Mouse (Mus musculus) urinary bladder, postnatal 14 days (tissue): ENCODE data around the gene Aqp3.

ENCODE experiments used
- DNase-seq: peaks from one replicate; pipeline ENCODE4 v3.0.0; 2021; ENCODE audit warnings: low spot score

Gene Aqp3

GRCm38 (mm10) chr4:41097871-41098576 is at the start of gene Aqp3:
TSS of gene Aqp3 (minus strand) at chr4:41098183.
- peak; percentile 83 for DNase-seq

DNA sequence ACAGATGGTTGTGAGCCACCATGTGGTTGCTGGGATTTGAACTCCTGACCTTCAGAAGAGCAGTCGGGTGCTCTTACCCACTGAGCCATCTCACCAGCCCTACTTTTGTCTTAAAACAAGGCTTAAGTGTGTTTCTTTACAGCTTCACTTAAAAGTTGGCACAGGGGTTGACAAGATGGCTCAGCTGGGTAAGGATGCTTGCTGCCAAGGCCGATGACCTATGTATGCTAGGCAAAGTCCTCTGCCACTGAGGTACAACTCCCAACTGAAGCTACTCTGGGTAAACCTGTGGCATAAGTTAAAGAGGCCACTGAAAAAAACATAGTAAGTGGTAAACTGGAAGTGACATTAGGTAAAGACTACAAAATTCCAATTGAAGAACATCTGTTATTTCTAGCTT is 44.6 kb upstream of the Aqp3 start:
- DNase-seq = no peak

- no peak for DNase-seq
These were observed 42.3 kb upstream of the Aqp3 start for GRCm38 (mm10) chr4:41140174-41140875.

DNA sequence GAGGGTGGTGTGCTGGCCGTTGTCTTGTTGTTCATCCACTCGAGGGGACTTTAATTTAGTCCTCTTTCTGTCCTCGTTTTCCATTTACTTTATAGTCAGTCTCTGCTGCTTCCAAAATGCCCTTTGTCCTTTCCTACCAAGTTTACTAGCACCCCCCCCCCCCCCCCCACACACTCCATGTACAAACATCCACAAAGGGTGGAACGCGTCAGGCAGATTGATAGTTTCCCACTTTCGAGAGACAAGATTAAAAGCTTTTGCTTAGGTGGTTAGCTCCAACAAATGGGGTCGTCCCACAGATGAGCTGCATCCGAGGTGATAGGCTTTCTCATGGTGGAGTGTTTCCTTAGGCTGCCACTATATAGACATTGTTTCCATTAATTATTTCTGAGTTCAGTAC is 38.8 kb upstream of the Aqp3 start:
- no peak for DNase-seq

- DNase-seq = no peak
These were observed 38.4 kb upstream of the Aqp3 start for GRCm38 (mm10) chr4:41136454-41136805.

- peak; percentile 62 for DNase-seq
These were observed 37.9 kb upstream of the Aqp3 start, which contains the start of gene Ube2r2 for GRCm38 (mm10) chr4:41135711-41136453. TSS of gene Ube2r2 (plus strand) at chr4:41135743.

GRCm38 (mm10) chr4:41134935-41135710 is 37.1 kb upstream of the Aqp3 start:
- peak; percentile 78 for DNase-seq

- DNase-seq = no peak
These were observed 35.7 kb upstream of the Aqp3 start for GRCm38 (mm10) chr4:41133529-41134291.

- DNase-seq = no peak
These were observed 34.5 kb upstream of the Aqp3 start for GRCm38 (mm10) chr4:41132471-41132870.

- no peak for DNase-seq
These were observed 31.9 kb upstream of the Aqp3 start for GRCm38 (mm10) chr4:41129836-41130235.

DNA sequence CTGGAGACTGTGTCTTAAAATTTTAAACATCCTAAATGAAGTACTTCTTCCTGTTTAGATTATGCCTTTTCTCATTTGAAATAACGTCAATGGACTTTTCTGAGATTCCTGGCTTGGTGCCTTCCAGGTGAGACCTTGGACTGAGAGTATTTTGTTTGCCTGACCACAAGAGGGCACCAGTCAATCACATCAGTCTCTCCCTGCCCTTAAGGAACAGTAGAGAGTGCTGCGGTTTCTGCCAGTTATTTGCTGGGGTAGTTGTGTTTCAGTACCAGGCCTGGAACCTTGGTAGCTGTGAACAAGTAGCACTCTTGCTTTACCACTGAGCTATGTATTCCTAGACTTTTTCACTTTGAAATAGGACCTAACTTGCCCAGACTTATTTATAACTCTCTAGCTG is 31.4 kb upstream of the Aqp3 start:
- peak; percentile 68 for DNase-seq

GRCm38 (mm10) chr4:41124180-41124951 is 26.4 kb upstream of the Aqp3 start, which contains the start of gene Nol6:
TSS of gene Nol6 (minus strand) at chr4:41124455.
- DNase-seq = peak; percentile 99

DNA sequence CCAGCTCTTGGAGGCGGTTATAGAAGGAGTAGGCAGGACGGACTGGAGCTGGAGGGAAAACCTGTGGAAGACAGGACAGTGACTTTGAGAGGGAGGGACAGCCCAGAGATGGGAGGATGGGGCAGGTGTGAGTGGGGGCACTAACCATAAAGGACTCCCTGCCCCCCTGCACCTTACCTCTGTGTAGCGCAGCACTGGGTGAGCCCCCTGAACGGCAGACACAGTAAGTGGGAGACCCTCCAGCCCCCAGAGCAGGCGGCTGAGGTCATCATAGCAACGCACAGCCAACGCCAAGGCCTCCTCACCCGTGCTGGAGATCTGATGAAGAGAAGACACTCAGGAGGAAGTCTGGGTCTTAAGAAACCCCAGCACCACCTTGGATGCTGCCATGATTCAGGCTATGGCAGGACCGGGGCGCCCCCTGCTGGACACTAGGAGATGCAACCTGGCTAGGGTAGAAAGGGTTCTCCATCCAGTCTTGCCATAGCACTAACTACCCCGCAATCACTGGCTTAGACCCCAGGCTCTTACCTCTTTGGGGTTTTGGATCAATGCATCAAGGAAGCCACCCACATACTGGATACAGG is 20.8 kb upstream of the Aqp3 start:
- DNase-seq = peak; percentile 80

DNA sequence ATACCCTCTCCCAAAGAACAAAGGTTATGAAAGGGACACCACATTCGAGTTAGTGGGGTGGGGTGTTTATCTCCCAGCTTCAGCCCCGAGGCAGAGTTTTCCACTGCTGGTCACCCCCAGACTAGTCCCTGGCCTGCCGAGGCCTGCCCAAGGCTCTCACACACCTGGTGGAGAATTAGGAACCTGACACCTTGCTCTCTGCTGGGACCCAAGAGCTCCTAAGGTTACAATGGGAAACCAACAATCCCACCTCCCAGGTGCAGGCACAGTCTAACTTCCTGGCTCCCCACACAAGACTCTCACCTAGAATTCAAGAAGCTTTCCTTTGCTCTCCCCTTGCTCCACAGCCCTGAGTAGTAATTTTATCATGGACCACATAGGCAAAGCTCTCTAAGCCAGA is 18.8 kb upstream of the Aqp3 start:
- no peak for DNase-seq

DNA sequence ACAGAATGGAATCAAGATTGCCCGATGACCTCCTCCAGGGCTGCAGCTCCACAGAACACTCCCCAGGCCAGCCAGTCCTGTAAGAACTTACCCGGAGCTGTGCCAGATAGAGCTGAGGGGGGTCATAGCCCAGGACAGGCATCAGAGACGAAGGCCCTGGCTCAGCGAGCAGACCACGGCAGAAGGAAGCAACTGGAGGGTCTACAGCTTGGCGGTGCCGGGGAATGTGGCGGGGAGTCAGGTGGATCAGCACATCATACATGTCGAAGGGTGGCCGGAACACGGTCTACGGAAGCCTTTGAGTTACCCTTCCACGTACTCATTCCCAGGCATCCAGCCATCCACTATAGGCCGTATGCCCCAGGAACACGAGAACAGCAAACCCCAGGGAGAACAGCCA is 17.8 kb upstream of the Aqp3 start:
- no peak for DNase-seq

- DNase-seq = no peak
These were observed 17.1 kb upstream of the Aqp3 start for GRCm38 (mm10) chr4:41115074-41115473.

GRCm38 (mm10) chr4:41114358-41115070 is 16.5 kb upstream of the Aqp3 start:
- no peak for DNase-seq

- peak; percentile 66 for DNase-seq
These were observed 10.9 kb upstream of the Aqp3 start for GRCm38 (mm10) chr4:41108717-41109425.

- no peak for DNase-seq
These were observed 9.5 kb upstream of the Aqp3 start for GRCm38 (mm10) chr4:41107440-41107839.
